Mouse (Mus musculus) liver, adult 2 months (tissue): ENCODE measurements around the gene Pigt.

Experiments used
- CTCF ChIP-seq: fragments of 200-500 bp; IDR thresholded peaks from 2 replicates; pipeline ENCODE4 v1.5.1; 2011; ENCODE audit warnings: low read depth, low read length, control low read depth
- POLR2A ChIP-seq: fragments of 200-500 bp; IDR thresholded peaks from 2 replicates; pipeline ENCODE4 v1.6.1; 2011; ENCODE audit warnings: low read length, control low read depth; ENCODE audit not compliant: insufficient read depth; ENCODE audit errors: extremely low read depth

GRCm38 (mm10) chr2:164466787-164467186 is 30.5 kb upstream of the Pigt start:
- no peak for TF ChIP-seq CTCF
- no peak for TF ChIP-seq POLR2A
